Mouse (Mus musculus): Measurements from ENCODE around the gene Tfb2m.

Gene Tfb2m

GRCm38 (mm10) chr1:179506530-179507315 is 39.3 kb downstream of the Tfb2m start:
- DNase-seq (ENCODE audit: extremely low read depth, low read depth): peak; percentile 40

- DNase-seq (ENCODE audit: extremely low read depth, low read depth): no peak
These were observed 43.5 kb downstream of the Tfb2m start for GRCm38 (mm10) chr1:179502565-179502964.

GRCm38 (mm10) chr1:179499257-179499656 is 46.8 kb downstream of the Tfb2m start:
- DNase-seq (ENCODE audit: extremely low read depth, low read depth): no peak

- no peak for DNase-seq (ENCODE audit: extremely low read depth, low read depth)
These were observed 53.2 kb downstream of the Tfb2m start for GRCm38 (mm10) chr1:179492908-179493307.

DNA sequence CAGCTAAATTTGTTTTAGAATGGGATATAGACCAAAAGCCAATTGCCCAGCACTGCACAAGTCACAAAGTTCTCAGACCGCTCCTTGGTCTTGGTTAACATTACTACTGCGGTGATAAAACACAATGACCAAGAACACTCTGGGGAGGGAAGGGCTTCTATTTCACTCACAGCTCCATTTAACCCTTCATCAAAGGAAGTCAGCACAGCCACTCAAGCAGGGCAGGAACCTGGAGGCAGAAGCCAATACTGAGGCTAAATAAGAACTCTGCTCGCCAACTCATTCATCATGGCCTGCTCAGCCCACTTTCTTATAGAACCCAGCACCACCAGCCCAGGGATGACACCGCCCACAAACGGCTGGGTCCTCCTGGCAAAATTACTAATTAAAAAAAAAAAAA is 57.5 kb downstream of the Tfb2m start:
- no peak for DNase-seq (ENCODE audit: extremely low read depth, low read depth)

- no peak for DNase-seq (ENCODE audit: extremely low read depth, low read depth)
These were observed 58.1 kb downstream of the Tfb2m start for GRCm38 (mm10) chr1:179487990-179488389.

GRCm38 (mm10) chr1:179487238-179487637 is 58.8 kb downstream of the Tfb2m start:
- no peak for DNase-seq (ENCODE audit: extremely low read depth, low read depth)

GRCm38 (mm10) chr1:179485784-179486540 is 60.1 kb downstream of the Tfb2m start:
- DNase-seq (ENCODE audit: extremely low read depth, low read depth): no peak

GRCm38 (mm10) chr1:179480862-179481261 is 65.2 kb downstream of the Tfb2m start:
- no peak for DNase-seq (ENCODE audit: extremely low read depth, low read depth)
